Mouse (Mus musculus) heart, embryonic 13.5 days (tissue): ENCODE data around the gene Gm11564. TPM values are rescaled to one million over a fixed set of nuclear protein-coding genes. Genes with fewer than 3 reads are reported as not detected.
"Not testable (repeated sequence)": the region's sequence is repeated elsewhere in the genome, so short reads cannot be mapped to it uniquely, and the experiment has no call there.

Experiments used
- ATAC-seq: fragments of 200-750 bp; cut with Nextera tagmentation; 2 replicates; pipeline ENCODE4 v1.8.0; 2017; ENCODE audit warnings: moderate TSS enrichment; ENCODE audit not compliant: insufficient number of reproducible peaks, low FRiP score, low TSS enrichment; ENCODE audit errors: extremely low read depth
- H3K27ac ChIP-seq: fragments of 300-500 bp; sonication (generic); replicated peaks from 2 replicates; pipeline ENCODE4 v1.5.1; 2015; ENCODE audit warnings: moderate library complexity, mild to moderate bottlenecking, inconsistent platforms
- H3K27me3 ChIP-seq: fragments of 300-500 bp; sonication (generic); replicated peaks from 2 replicates; pipeline ENCODE4 v1.6.1; 2015; ENCODE audit warnings: mild to moderate bottlenecking, inconsistent platforms
- H3K36me3 ChIP-seq: fragments of 300-500 bp; sonication (generic); 2 replicates; pipeline ENCODE4 v1.6.1; 2015; ENCODE audit warnings: mild to moderate bottlenecking, inconsistent platforms
- H3K4me1 ChIP-seq: fragments of 300-500 bp; sonication (generic); 2 replicates; pipeline ENCODE4 v1.6.1; 2015; ENCODE audit warnings: inconsistent platforms
- H3K4me2 ChIP-seq: fragments of 300-500 bp; sonication (generic); 2 replicates; pipeline ENCODE4 v1.6.1; 2015; ENCODE audit warnings: inconsistent platforms, mild to moderate bottlenecking, moderate library complexity
- H3K4me3 ChIP-seq: fragments of 300-500 bp; sonication (generic); 2 replicates; pipeline ENCODE4 v1.5.1; 2015; ENCODE audit warnings: moderate library complexity, mild to moderate bottlenecking, inconsistent platforms
- H3K9ac ChIP-seq: fragments of 300-500 bp; sonication (generic); 2 replicates; pipeline ENCODE4 v1.6.1; 2015; ENCODE audit warnings: inconsistent platforms, mild to moderate bottlenecking, moderate library complexity
- H3K9me3 ChIP-seq: fragments of 300-500 bp; sonication (generic); 2 replicates; pipeline ENCODE4 v1.6.1; 2016; ENCODE audit warnings: inconsistent platforms
- WGBS: fragments of 180-500 bp; shearing (Covaris S2); methylation state at CpG from one replicate; pipeline ENCODE4 v1.1.7; 2015; ENCODE audit warnings: mixed read lengths; 5-methylcytosine and 5-hydroxymethylcytosine counted together
- polyA plus RNA-seq: library from polyadenylated mRNA; unstranded; fragments of >200 nt; fragmentation: Nextera tagmentation; extraction: Ambion mirVana; gene quantifications from 2 replicates; pipeline ENCODE4 v1.2.1, GENCODE M21; 2015

Gene Gm11564
- polyA plus RNA-seq, 1 experiment from 2014 or later: not detected

- Histone ChIP-seq H3K4me3 (no peak within 1 kb of the TSS), H3K9ac (no peak within 1 kb of the TSS)
- WGBS: 76% methylated on average over 2 of the region's 2 CpGs
Observed at GRCm38 (mm10) chr11:99793367-99793766, 22.1 kb downstream of the Gm11564 start, which contains the start of gene Gm11596. Gene Gm11596 (minus strand): TSS chr11:99793467.

GRCm38 (mm10) chr11:99784900-99785299, 30.6 kb downstream of the Gm11564 start, which contains the start of gene Krtap4-9:
Gene Krtap4-9 (plus strand): TSS chr11:99785200.
- not testable (repeated sequence) for H3K9me3 ChIP-seq, ATAC-seq

More at GRCm38 (mm10) chr11:99793367-99793766, 22.1 kb downstream of the Gm11564 start, which contains the start of gene Gm11596:
- Histone ChIP-seq H3K27ac (no peak within 1 kb of the TSS), H3K4me1 (no peaks in the 10 kb centered on the region), H3K4me2 (no peak within 1 kb of the TSS), H3K36me3 (no peaks in the 10 kb centered on the region), H3K27me3 (0 out of 2 replicates have a peak, but pooled peaks cover 4% of the 10 kb centered on the region), H3K9me3 (no peaks in the 10 kb centered on the region)
- no peak for ATAC-seq

DNA sequence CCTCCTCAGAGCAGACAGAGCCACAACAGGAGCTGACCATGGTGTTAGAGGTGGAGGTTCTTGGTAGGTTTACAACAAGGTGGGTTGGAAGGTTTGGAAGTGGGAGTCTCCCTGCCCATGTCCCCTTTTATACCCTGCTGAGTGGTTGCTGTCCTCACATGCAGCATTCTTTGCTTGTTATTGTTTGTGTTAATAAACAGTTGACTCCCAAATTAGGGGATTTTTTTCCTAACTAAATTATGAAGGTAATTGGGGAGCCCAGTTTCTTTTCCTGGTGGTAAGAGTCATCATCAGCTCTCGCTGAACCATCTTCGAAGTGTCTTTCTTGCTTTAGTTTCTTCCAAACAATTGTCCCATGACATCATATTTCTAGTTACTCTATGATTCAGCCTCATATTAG, 34.9 kb downstream of the Gm11564 start, which contains the start of gene Krtap4-8:
Krtap4-8 (minus strand) TSS at position 101 of the 400 bp plus-strand sequence.
- Histone ChIP-seq H3K27me3 (no peaks in the 10 kb centered on the region), H3K4me1 (peaks cover 4% of the 10 kb centered on the region; the same call in 1 of the 2 replicates), H3K4me3 (no peak within 1 kb of the TSS), H3K27ac (no peak within 1 kb of the TSS), H3K9me3 (no peaks in the 10 kb centered on the region), H3K36me3 (no peaks in the 10 kb centered on the region), H3K9ac (no peak within 1 kb of the TSS), H3K4me2 (no peak within 1 kb of the TSS)
- no peak for ATAC-seq
- 90% methylated on average over 2 of the region's 2 CpGs for WGBS

More at GRCm38 (mm10) chr11:99784900-99785299, 30.6 kb downstream of the Gm11564 start, which contains the start of gene Krtap4-9:
- not testable (repeated sequence) for H3K4me2 ChIP-seq, H3K36me3 ChIP-seq, H3K4me3 ChIP-seq, H3K27ac ChIP-seq, H3K9ac ChIP-seq, H3K4me1 ChIP-seq, H3K27me3 ChIP-seq

GRCm38 (mm10) chr11:99778401-99778800, 37.1 kb downstream of the Gm11564 start:
- H3K4me3 ChIP-seq: no peak overlapping the region
- no peak overlapping the region for H3K27ac ChIP-seq
- no peak for ATAC-seq
- no peak overlapping the region for H3K4me2 ChIP-seq
- no peaks in the 10 kb centered on the region for H3K9me3 ChIP-seq
- H3K9ac ChIP-seq: no peak overlapping the region
- H3K36me3 ChIP-seq: no peaks in the 10 kb centered on the region
- H3K4me1 ChIP-seq: peaks cover 4% of the 10 kb centered on the region; the same call in 1 of the 2 replicates
- 66% methylated on average over 7 of the region's 7 CpGs for WGBS
- no peaks in the 10 kb centered on the region for H3K27me3 ChIP-seq

DNA sequence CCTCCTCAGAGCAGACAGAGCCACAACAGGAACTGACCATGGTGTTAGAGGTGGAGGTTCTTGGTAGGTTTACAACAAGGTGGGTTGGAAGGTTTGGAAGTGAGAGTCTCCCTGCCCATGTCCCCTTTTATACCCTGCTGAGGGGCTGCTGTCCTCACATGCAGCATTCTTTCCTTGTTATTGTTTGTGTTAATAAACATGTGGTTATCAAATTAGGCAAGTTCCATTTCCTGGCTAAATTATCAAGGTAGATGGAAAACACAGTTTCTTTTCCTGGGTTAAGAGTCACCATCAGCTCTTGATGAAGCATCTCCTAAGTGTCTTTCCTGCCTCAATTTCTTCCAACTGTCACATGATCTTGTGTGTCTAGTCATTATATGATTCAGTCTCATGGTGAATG, 42.7 kb downstream of the Gm11564 start, which contains the start of gene Gm11595:
Gm11595 (minus strand) TSS at position 101 of the 400 bp plus-strand sequence.
- not testable (repeated sequence) for H3K4me2 ChIP-seq, H3K36me3 ChIP-seq, H3K27me3 ChIP-seq, H3K4me3 ChIP-seq, H3K27ac ChIP-seq, H3K9ac ChIP-seq, H3K9me3 ChIP-seq, H3K4me1 ChIP-seq, ATAC-seq

DNA sequence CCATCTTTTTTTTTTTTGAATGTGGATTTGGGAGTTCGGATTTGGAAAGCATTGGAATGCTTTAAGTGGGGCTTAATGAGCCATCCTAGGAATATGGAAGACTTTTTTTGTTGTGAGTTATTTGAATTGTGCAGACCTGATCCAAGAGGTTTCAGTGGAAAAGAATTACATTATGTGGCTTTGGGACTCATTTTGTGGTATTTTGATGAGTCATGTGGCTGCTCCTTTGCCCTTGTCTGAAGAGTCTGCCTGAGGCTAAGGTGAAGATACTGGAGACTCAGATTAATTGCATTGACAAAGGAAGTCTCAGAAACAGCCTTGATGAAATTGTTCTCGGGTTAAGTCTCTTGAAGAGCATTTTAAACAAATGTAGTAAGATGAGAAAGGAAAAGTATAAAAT, 47.1 kb downstream of the Gm11564 start:
- Histone ChIP-seq H3K36me3 (no peaks in the 10 kb centered on the region), H3K9me3 (no peaks in the 10 kb centered on the region), H3K4me3 (no peak overlapping the region), H3K27ac (no peak overlapping the region), H3K9ac (no peak overlapping the region), H3K4me1 (no peaks in the 10 kb centered on the region), H3K4me2 (no peak overlapping the region), H3K27me3 (no peaks in the 10 kb centered on the region)
- ATAC-seq: no peak
- WGBS: 62% methylated on average over 2 of the region's 2 CpGs

Other genes with a start within 250 kb of the Gm11564 start
- gene Krtap3-1, start 249.0 kb downstream of the Gm11564 start, polyA plus RNA-seq: not detected in 2 replicates
- gene Krtap1-5, start 234.7 kb downstream of the Gm11564 start, polyA plus RNA-seq: not detected in 2 replicates
- not detected in 2 replicates for gene Krtap1-4, start 232.0 kb downstream of the Gm11564 start, polyA plus RNA-seq
- not detected in 2 replicates for gene Krtap1-3, start 224.3 kb downstream of the Gm11564 start, polyA plus RNA-seq
- not detected in 2 replicates for gene Krtap9-3, start 217.6 kb downstream of the Gm11564 start, polyA plus RNA-seq
- not detected in 2 replicates for gene Gm11938, start 212.4 kb downstream of the Gm11564 start, polyA plus RNA-seq
- not detected in 2 replicates for gene Gm11937, start 205.5 kb downstream of the Gm11564 start, polyA plus RNA-seq
- not detected in 2 replicates for gene Krtap2-4, start 200.8 kb downstream of the Gm11564 start, polyA plus RNA-seq
- not detected in 2 replicates for gene Gm11562, start 195.2 kb downstream of the Gm11564 start, polyA plus RNA-seq
- gene Krtap4-1, start 187.4 kb downstream of the Gm11564 start, polyA plus RNA-seq: not detected in 2 replicates
- gene Krtap4-2, start 180.6 kb downstream of the Gm11564 start, polyA plus RNA-seq: not detected in 2 replicates
- gene Krtap4-7, start 171.6 kb downstream of the Gm11564 start, polyA plus RNA-seq: not detected in 2 replicates
- gene Gm11555, start 165.4 kb downstream of the Gm11564 start, polyA plus RNA-seq: not detected in 2 replicates
- gene Gm11563, start 156.7 kb downstream of the Gm11564 start, polyA plus RNA-seq: not detected in 2 replicates
- gene Krtap4-6, start 149.7 kb downstream of the Gm11564 start, polyA plus RNA-seq: not detected in 2 replicates
- not detected in 2 replicates for gene Gm14190, start 124.9 kb downstream of the Gm11564 start, polyA plus RNA-seq
- gene Gm14180, start 81.4 kb downstream of the Gm11564 start, polyA plus RNA-seq: not detected in 2 replicates
- not detected in 2 replicates for gene Gm11595, start 42.8 kb downstream of the Gm11564 start, polyA plus RNA-seq
- gene Krtap4-8, start 35.0 kb downstream of the Gm11564 start, polyA plus RNA-seq: not detected in 2 replicates
- not detected in 2 replicates for gene Krtap4-9, start 30.5 kb downstream of the Gm11564 start, polyA plus RNA-seq
- gene Gm11596, start 22.2 kb downstream of the Gm11564 start, polyA plus RNA-seq: not detected in 2 replicates
- gene Gm11569, start 16.7 kb downstream of the Gm11564 start, polyA plus RNA-seq: not detected in 2 replicates
- not detected in 2 replicates for gene Gm11554, start 11.2 kb downstream of the Gm11564 start, polyA plus RNA-seq
- gene Krtap4-13, start 5.8 kb downstream of the Gm11564 start, polyA plus RNA-seq: not detected in 2 replicates
- gene 2300003K06Rik, start 22.4 kb upstream of the Gm11564 start, polyA plus RNA-seq: not detected in 2 replicates
- not detected in 2 replicates for gene Krtap4-16, start 35.9 kb upstream of the Gm11564 start, polyA plus RNA-seq
- not detected in 2 replicates for gene Gm11568, start 42.3 kb upstream of the Gm11564 start, polyA plus RNA-seq
- gene Gm11559, start 48.8 kb upstream of the Gm11564 start, polyA plus RNA-seq: not detected in 2 replicates
- not detected in 2 replicates for gene Krtap9-1, start 57.7 kb upstream of the Gm11564 start, polyA plus RNA-seq
- not detected in 2 replicates for gene Gm11567, start 63.5 kb upstream of the Gm11564 start, polyA plus RNA-seq
- gene Krtap31-1, start 92.3 kb upstream of the Gm11564 start, polyA plus RNA-seq: not detected in 2 replicates
- not detected in 2 replicates for gene Gm11565, start 99.1 kb upstream of the Gm11564 start, polyA plus RNA-seq
- not detected in 2 replicates for gene Krtap31-2, start 120.6 kb upstream of the Gm11564 start, polyA plus RNA-seq
- gene Krtap9-5, start 132.8 kb upstream of the Gm11564 start, polyA plus RNA-seq: not detected in 2 replicates
- not detected in 2 replicates for gene Krtap29-1, start 163.4 kb upstream of the Gm11564 start, polyA plus RNA-seq
- not detected in 2 replicates for gene Krtap16-1, start 170.9 kb upstream of the Gm11564 start, polyA plus RNA-seq
- gene Krtap17-1, start 178.3 kb upstream of the Gm11564 start, polyA plus RNA-seq: not detected in 2 replicates
- gene Krt33a, start 200.5 kb upstream of the Gm11564 start, polyA plus RNA-seq: not detected in 2 replicates
- not detected in 2 replicates for gene Krt33b, start 214.2 kb upstream of the Gm11564 start, polyA plus RNA-seq
- not detected in 2 replicates for gene Krt34, start 225.9 kb upstream of the Gm11564 start, polyA plus RNA-seq
- not detected in 2 replicates for gene Krt31, start 234.9 kb upstream of the Gm11564 start, polyA plus RNA-seq